Mouse (Mus musculus): ENCODE measurements around the gene 4921536K21Rik.
A peak's percentile ranks its signal among the peaks of the same experiment; 100 is the strongest.
"Not testable (repeated sequence)": the region's sequence is repeated elsewhere in the genome, so short reads cannot be mapped to it uniquely, and the experiment has no call there.

The 4921536K21Rik gene

DNA sequence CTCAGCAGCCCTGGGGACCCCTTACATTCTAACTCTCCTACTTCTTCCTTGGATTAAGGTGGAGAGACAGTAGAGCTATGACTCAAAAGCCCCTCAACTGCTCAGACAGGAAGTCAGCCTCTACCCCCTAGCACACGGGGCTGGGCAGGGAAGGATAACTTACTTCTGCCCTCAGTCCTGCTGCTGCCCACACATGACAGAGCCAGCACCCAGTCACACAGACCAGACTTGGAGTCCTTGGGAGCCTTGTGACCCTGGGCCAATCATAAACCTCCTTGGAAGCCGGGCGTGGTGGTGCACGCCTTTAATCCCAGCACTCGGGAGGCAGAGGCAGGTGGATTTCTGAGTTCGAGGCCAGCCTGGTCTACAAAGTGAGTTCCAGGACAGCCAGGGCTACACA lies 16.5 kb upstream of the 4921536K21Rik start:
- DNase-seq (ENCODE audit: low read depth, low spot score) = not testable (repeated sequence)

GRCm38 (mm10) chr11:3910513-3911310 lies 15.8 kb upstream of the 4921536K21Rik start:
- DNase-seq (ENCODE audit: low read depth, low spot score) = no peak

GRCm38 (mm10) chr11:3909236-3909635 lies 14.3 kb upstream of the 4921536K21Rik start:
- no peak for DNase-seq (ENCODE audit: low read depth, low spot score)

GRCm38 (mm10) chr11:3905446-3905845 lies 10.5 kb upstream of the 4921536K21Rik start:
- DNase-seq (ENCODE audit: low read depth, low spot score) = no peak

DNA sequence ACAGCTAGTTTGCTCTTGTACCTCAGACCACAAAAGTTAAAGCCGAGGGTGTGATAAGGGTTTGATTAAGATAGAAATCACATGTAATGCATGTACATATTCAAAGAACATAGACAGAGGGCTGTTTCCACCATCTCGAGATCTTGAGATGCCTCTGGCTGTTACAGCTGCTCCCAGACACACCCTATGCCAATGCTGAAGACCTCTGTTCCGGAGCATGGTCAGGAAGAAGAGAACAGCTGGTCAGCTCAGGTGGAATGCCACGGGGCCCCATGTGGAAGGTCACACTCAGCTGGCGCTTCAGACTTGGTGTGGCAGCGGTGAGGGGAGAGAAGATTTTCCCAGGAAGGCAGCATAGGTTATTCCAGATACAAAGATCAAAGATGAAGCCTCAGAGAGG lies 9.8 kb upstream of the 4921536K21Rik start:
- no peak for DNase-seq (ENCODE audit: low read depth, low spot score)

DNA sequence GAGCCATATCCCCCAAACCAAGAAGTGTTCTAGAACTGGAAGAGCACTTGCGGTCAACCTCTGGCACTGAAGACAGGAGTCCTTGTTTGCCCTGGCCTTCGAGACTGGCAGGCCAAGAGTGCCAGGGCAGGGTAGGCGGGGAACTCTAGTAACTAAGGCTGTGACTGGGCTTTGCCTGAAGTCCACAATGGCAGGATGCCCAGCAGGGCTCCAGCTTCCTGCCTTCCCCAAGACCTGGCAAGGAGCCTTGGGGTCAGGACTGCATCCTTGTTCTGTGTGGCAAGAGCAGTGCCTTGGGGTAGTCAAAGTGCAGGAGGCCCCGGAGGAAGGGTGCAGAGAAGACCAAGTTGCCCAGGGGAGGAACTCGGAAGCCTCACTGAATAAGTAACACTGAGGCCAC lies 8.1 kb upstream of the 4921536K21Rik start:
- DNase-seq (ENCODE audit: low read depth, low spot score) = no peak

DNA sequence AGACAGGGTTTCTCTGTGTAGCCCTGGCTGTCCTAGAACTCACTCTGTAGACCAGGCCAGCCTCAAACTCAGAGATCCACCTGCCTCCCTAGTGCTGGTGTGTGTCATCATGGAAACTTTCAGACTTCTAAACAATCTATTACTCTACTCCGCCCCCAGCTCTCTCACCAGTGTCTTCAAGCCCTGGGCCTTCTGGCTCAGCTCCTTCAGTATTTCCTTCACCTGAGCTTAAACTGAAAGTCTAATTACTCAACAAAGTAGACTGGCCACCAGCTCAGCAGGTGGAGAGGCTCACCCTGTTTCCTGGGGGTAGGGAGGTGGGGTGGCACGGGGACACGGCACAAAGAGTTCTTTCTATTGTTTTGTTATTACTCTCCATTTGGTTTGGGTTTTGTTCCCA lies 7.6 kb upstream of the 4921536K21Rik start:
- no peak for DNase-seq (ENCODE audit: low read depth, low spot score)

- DNase-seq (ENCODE audit: low read depth, low spot score) = no peak
Measured at GRCm38 (mm10) chr11:3900296-3900695, 5.4 kb upstream of the 4921536K21Rik start.

DNA sequence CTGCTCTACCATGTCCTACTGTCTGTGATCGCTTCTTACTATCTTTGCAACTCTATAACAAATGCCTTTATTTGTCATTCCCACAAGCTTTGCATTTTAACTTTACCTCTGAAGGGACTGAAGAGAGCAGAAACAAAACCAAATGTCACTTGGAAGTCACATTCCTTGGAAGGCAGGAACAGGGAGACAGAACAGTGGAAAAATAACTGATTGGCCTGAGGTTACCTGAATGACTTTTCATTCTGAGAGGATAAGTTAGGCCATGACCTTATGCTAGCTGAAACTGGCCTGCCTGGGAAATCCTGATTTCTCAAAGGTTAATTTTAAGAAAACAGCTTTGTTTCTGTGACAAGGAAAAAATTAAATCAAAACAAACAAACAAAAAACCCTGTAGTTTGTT lies 1.0 kb upstream of the 4921536K21Rik start:
- DNase-seq (ENCODE audit: low read depth, low spot score) = no peak

DNA sequence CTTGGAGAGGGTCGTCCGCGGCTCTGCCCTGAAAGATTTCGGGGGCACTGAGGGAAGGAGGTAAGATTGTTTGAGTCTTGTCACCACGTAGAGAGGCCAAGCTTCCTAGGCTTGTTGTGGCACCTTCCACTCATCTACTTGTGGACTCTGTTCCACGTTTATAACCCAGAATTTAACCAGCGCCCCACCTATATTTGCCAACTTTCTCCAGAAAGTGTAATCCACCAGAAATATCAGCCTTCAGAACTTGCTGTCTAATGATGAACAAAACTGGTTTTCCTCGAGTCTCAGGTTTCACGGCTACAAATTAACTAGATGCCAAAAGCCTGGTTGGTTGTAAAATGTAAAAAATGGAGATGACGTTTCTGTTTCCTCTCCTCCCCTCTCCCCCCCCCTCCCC lies 560 bp upstream of the 4921536K21Rik start:
- peak; percentile 47 for DNase-seq (ENCODE audit: low read depth, low spot score)

DNA sequence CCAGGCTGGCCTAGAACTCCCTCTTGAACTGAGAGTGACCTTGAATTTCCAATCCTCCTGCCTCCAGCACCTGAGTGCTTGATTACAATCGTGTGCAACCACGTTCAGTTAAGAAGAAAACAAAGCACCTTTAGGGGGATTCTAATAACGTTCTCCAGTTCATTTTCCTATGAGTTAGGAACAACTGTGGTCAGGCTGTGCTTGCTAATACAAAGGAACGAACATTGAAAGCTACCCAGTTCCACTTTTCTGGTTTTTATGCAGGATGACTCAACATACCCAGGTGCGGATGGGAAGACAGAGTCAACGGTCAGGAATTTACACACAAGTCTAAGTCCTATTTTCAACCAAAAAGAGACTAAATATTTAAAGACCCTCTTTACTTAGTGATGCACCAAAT lies 928 bp downstream of the 4921536K21Rik start:
- DNase-seq (ENCODE audit: low read depth, low spot score) = no peak

DNA sequence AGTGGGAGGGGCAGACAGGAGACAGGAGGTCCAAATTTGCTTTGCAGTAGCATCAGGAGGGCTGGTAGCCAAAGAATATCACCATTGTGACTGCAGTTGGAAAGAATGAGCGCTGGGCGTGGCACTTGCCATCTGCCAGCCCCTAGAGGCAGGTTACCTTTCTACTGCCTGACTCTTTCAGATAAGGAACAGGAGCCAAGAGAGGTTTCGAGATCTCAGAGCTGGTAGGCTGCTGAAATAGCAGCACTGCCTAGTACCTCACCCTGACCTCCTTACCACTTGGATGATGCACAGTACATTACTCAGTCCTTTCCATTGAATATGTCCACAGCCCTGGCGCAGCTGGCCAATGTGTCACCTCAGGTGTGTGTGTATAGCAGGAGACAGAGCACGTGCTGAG lies 7.6 kb downstream of the 4921536K21Rik start:
- no peak for DNase-seq (ENCODE audit: low read depth, low spot score)

DNA sequence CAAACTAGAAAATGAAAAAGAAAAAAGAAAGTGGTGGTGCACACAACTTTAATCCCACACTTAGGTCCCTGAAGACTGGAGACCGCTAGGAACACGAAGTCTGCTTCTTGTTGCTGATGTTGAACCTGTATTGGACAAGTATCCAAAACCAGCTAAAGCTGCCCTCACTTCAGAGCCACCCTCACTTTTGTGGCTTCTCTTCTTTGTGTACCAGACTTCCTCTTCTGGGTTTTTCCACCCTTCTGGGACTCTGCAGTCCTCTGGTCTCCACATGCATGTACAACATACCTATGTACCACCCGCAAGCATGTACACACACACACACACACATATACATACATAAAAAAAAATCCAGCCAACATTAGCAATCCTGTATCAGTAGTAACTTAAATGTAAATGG lies 11.2 kb downstream of the 4921536K21Rik start:
- no peak for DNase-seq (ENCODE audit: low read depth, low spot score)

GRCm38 (mm10) chr11:3879836-3880235 lies 15.1 kb downstream of the 4921536K21Rik start:
- peak; percentile 83 for DNase-seq (ENCODE audit: low read depth, low spot score)

DNA sequence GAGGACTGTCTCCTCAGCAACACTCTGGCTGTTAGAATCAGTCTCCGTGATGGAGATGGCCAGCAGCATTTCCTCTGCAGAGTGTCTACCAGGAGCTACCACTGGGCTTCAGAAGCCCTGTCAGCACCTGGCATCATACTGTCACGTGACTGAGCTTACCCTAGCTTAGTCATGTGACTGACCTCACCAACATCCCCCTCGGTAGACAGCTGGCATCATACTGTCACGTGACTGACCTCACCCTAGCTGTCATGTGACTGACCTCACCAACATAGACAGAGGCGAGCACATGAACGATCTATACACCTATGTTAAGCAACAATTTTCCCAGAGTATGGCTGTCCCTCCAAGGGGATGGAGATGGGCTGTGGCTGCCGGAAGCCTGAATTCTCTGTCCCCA lies 16.2 kb downstream of the 4921536K21Rik start:
- no peak for DNase-seq (ENCODE audit: low read depth, low spot score)

DNA sequence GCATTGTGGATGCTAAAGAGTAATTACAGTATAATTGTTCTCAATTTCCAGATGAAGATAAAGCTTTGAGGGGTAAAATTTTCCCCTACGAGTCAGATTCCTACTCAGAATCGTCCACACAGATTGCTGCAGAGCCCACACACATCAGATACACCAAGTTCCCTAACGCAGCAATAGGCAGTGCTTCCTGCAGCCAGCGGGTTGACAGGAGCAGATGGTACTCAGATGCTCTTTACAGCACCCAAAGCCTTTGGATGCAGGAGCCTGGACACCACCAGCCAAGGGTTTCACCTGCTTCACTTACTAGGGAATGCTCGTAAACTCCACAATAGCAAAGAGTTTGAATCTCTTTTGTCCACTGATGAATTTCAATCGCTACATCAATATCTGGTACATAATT lies 18.5 kb downstream of the 4921536K21Rik start:
- DNase-seq (ENCODE audit: low read depth, low spot score) = no peak

DNA sequence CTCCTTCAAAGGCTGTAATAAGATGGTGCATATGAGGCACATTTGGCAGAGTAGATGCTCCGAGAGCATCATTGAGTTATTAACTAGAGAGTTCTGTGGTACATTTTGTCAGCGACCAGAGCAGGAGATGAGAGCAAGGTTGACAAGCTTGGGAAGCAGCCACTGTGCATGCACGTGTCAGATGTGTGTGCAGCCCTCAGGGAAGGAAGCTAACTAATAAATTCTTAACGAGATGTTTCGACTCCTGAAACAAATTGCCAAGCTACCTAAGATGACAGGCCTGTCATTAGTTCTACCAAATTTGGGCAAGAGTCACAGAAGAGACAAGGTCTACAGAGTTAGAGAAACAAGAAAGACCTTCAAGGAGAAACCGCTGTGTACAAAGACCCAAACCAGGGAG lies 30.6 kb downstream of the 4921536K21Rik start:
- DNase-seq (ENCODE audit: low read depth, low spot score) = no peak

DNA sequence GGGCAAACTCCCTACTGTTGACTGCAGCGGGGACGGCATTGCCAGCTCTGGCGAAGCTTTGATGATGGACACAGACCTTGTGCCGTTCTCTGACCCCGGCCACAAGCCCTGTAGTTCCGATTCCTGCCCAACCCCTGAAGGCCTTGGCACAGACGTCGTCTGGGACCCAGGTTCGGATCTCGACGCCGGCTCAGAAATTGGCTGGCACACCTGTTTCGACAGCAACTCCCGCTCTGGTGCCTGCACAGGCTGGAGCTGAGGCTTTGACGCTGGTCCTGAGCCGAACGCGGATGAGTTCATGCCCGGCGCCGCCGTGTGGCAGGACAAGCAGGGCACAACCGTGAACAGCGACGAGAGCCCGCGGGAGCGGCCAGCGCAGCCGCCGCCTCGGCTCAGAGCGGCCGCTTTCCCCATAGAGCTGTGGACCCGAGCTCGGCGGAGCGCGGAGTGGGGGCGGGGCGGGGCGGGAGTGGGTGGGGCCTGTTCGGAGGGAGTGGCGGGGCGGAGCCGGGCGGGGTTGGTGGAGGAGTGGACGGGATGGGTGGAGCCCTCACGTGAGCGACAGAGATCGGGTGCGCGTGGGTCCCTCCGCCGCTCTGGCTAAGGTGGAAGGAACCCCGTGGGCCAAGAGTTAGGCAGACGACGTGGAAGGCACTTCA lies 31.3 kb downstream of the 4921536K21Rik start, which contains the start of gene Osbp2:
TSS of gene Osbp2 (minus strand) at position 450 of the 659 bp plus-strand sequence.
- DNase-seq (ENCODE audit: low read depth, low spot score) = peak; percentile 77

GRCm38 (mm10) chr11:3862661-3863453 lies 32.0 kb downstream of the 4921536K21Rik start:
- no peak for DNase-seq (ENCODE audit: low read depth, low spot score)

DNA sequence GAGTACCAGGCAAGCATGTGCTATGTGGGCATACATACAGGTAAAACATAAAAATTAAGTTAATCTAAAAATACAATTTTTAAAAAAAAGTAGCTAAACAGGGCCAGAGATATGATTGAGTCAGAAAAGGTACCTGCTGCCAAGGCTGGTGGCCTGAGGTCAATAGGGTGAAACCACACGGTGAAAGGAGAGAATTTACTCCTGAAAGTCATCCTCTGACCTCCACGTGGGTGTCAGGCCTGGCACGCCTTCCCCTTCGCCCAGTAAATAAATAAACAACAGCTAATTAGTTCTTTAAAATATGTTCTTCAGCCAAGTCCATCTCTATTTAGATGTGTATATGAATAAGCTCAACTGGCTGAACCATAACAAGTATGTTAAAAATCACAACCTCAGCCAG lies 34.5 kb downstream of the 4921536K21Rik start:
- DNase-seq (ENCODE audit: low read depth, low spot score) = no peak

DNA sequence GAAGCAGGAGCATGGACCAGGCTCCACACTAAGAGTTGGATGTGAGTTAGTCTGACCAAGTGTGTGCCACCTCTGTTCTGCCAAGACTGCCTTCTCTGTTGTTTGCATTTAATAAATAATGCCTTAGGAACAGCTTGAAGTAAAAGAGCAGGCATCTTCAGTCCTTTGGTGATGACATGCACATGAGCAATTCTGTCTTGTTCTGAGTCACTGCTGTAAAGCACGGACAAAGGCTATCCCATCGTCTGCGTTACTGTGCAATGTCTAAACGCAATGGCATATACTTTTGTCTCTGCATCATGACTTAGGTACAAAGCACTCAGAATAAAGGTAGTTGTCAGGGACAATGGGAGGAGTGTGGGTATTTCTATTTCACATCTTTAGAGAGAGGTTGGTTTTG lies 35.1 kb downstream of the 4921536K21Rik start:
- DNase-seq (ENCODE audit: low read depth, low spot score) = no peak

DNA sequence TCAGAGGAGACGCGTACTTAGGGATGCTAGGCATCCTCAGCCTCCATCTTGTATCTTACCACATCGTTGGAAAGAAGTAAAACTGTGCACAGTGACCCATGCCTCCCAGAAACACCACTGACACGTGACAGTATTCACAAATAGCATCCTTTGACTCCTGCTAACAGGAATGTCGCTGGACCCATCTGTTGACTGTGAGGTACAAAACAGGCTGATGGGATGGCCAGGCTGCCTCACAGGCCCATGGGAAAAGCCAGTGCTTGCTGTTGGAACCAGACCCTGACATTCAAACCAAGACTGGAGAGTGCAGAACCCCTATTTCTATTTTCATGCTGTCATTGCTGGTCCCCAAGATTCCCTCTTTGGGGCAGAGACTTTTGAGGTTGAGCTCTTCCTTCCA lies 37.0 kb downstream of the 4921536K21Rik start:
- DNase-seq (ENCODE audit: low read depth, low spot score) = no peak

All from mesoderm, embryonic 11.5 days (tissue).